Comparison of ENCODE assay signal across 18 mouse cellular contexts in genomic region chr1:120910801-120911200, GRCm38 (mm10).
A peak's percentile ranks its signal among the peaks of the same experiment; 100 is the strongest.
DNase-seq lines count a peak whose midpoint lies in the region; ATAC-seq lines count a peak whose summit lies in the region.
"Had no signal": no experiment of that assay in that cellular context is flagged by ENCODE, and none has a peak within 500 bp of the region (broad histone marks: within the 10 kb centered on the region; RNA-seq: fewer than 3 reads in every experiment).

No protein-coding gene starts in this region.

- no peak overlapping the region for H3K4me3 ChIP-seq in hindbrain, embryonic 11.5 days (ENCODE audit: low read depth, low read length)
- H3K4me3 ChIP-seq in neural tube, embryonic 12.5 days: no peak overlapping the region
- H3K4me3 ChIP-seq: heart, embryonic 13.5 days; lung, embryonic 15.5 days; megakaryocyte, embryonic 14.5 days had no signal

- no peaks in the 10 kb centered on the region for H3K27me3 ChIP-seq in hindbrain, embryonic 11.5 days (ENCODE audit: control insufficient read depth, insufficient read depth, low read length)
- no peaks in the 10 kb centered on the region for H3K27me3 ChIP-seq in neural tube, embryonic 12.5 days (replicated peaks)
- H3K27me3 ChIP-seq: heart, embryonic 13.5 days; lung, embryonic 15.5 days; megakaryocyte, embryonic 14.5 days had no signal

- no peak overlapping the region for H3K4me2 ChIP-seq in hindbrain, embryonic 11.5 days (replicated peaks; ENCODE audit: low read depth, low read length)
- H3K4me2 ChIP-seq in neural tube, embryonic 12.5 days (replicated peaks): no peak overlapping the region
- H3K4me2 ChIP-seq: heart, embryonic 13.5 days; liver, embryonic 11.5 days; lung, embryonic 15.5 days had no signal

- WGBS in hindbrain, embryonic 11.5 days: 40% methylated on average over 6 of the region's 6 CpGs
- 48% methylated on average over 6 of the region's 6 CpGs for WGBS in neural tube, embryonic 12.5 days

- peak; percentile 75 for ATAC-seq in hindbrain, embryonic 11.5 days (ENCODE audit: low FRiP score)
- peak; percentile 59; the same call in 1 of the 2 replicates for ATAC-seq in neural tube, embryonic 12.5 days (ENCODE audit: low FRiP score, low read depth)

- no peaks in the 10 kb centered on the region for H3K9me3 ChIP-seq in hindbrain, embryonic 11.5 days (ENCODE audit: control insufficient read depth, low read length)
- H3K9me3 ChIP-seq in neural tube, embryonic 12.5 days: no peaks in the 10 kb centered on the region
- H3K9me3 ChIP-seq: heart, embryonic 13.5 days; lung, embryonic 15.5 days had no signal

- no peaks in the 10 kb centered on the region for H3K36me3 ChIP-seq in hindbrain, embryonic 11.5 days (ENCODE audit: control insufficient read depth, insufficient read depth, low read length)
- no peaks in the 10 kb centered on the region for H3K36me3 ChIP-seq in neural tube, embryonic 12.5 days
- H3K36me3 ChIP-seq: heart, embryonic 13.5 days; lung, embryonic 15.5 days had no signal

- H3K9ac ChIP-seq in hindbrain, embryonic 11.5 days (ENCODE audit: low read depth, low read length): no peak overlapping the region
- no peak overlapping the region for H3K9ac ChIP-seq in neural tube, embryonic 12.5 days
- H3K9ac ChIP-seq: heart, embryonic 13.5 days; lung, embryonic 15.5 days had no signal

- DNase-seq in adrenal gland, adult 2 months: peak; percentile 43
- no peak for DNase-seq in adrenal gland, adult 18-20 months (ENCODE audit: low spot score in 2 of 2)
- peak; percentile 3 for DNase-seq in brain, adult 2 months (ENCODE audit: low read depth, low spot score)
- peak; percentile 40 for DNase-seq in hindbrain, embryonic 11.5 days (ENCODE audit: low spot score)
- DNase-seq in heart, adult 11 months: no peak
- DNase-seq in lung, postnatal 14 days: no peak
- DNase-seq in gastrocnemius, postnatal 14 days: no peak
- DNase-seq: kidney, adult 18-20 months; kidney, postnatal 36 days; left cerebral cortex, postnatal 4 days; right cerebral cortex, postnatal 14 days; thymus, postnatal 25 days had no signal

- no peak overlapping the region for H3K27ac ChIP-seq in hindbrain, embryonic 11.5 days (ENCODE audit: low read depth, low read length)
- no peak overlapping the region for H3K27ac ChIP-seq in neural tube, embryonic 12.5 days
- H3K27ac ChIP-seq: heart, embryonic 13.5 days; lung, embryonic 15.5 days; stomach, postnatal 0 days had no signal

- intact Hi-C loops in gastrocnemius, postnatal 14 days (cut with DNase I; ENCODE audit: low total_unique reads): no loop called here

- no peaks in the 10 kb centered on the region for H3K4me1 ChIP-seq in hindbrain, embryonic 11.5 days (replicated peaks; ENCODE audit: control insufficient read depth, insufficient read depth, low read length)
- 0 out of 2 replicates have a peak, but pooled peaks cover 9% of the 10 kb centered on the region for H3K4me1 ChIP-seq in neural tube, embryonic 12.5 days
- H3K4me1 ChIP-seq: heart, embryonic 13.5 days; lung, embryonic 15.5 days; megakaryocyte, embryonic 14.5 days had no signal

Comparison
In these comparisons a context has a peak if more than half of its experiments do, and no peak if none do; other contexts are left out.
1. DNase-seq: peak in adrenal gland, adult 2 months (single experiment), brain, adult 2 months (single experiment) and hindbrain, embryonic 11.5 days (single experiment); none in adrenal gland, adult 18-20 months (0 of 2), heart, adult 11 months (single experiment), lung, postnatal 14 days (single experiment) and gastrocnemius, postnatal 14 days (single experiment).